Mouse (Mus musculus) liver, embryonic 16.5 days (tissue): ENCODE results near the gene BC051142. TPM values are rescaled to one million over a fixed set of nuclear protein-coding genes. Genes with fewer than 3 reads are reported as not detected.

Experiments used
- ATAC-seq: fragments of 200-750 bp; cut with Nextera tagmentation; 2 replicates; pipeline ENCODE4 v1.8.0; 2017; ENCODE audit warnings: low read depth, mild to moderate bottlenecking, moderate number of reproducible peaks, moderate library complexity
- H3K27ac ChIP-seq: fragments of 300-500 bp; sonication (generic); 2 replicates; pipeline ENCODE4 v1.5.1; 2014; ENCODE audit warnings: mild to moderate bottlenecking, low read length
- H3K27me3 ChIP-seq: fragments of 300-500 bp; sonication (generic); 2 replicates; pipeline ENCODE4 v1.6.1; 2014; ENCODE audit warnings: low read depth, low read length, mixed read lengths; ENCODE audit not compliant: control insufficient read depth, insufficient read depth
- H3K36me3 ChIP-seq: fragments of 300-500 bp; sonication (generic); 2 replicates; pipeline ENCODE4 v1.6.1; 2014; ENCODE audit warnings: mild to moderate bottlenecking; ENCODE audit not compliant: control insufficient read depth, insufficient read depth
- H3K4me1 ChIP-seq: fragments of 300-500 bp; sonication (generic); 2 replicates; pipeline ENCODE4 v1.6.1; 2014; ENCODE audit warnings: low read depth, low read length, mixed read lengths; ENCODE audit not compliant: control insufficient read depth
- H3K4me2 ChIP-seq: fragments of 300-500 bp; sonication (generic); 2 replicates; pipeline ENCODE4 v1.6.1; 2014; ENCODE audit warnings: low read depth, low read length, mixed read lengths
- H3K4me3 ChIP-seq: fragments of 300-500 bp; sonication (generic); 2 replicates; pipeline ENCODE4 v1.5.1; 2014; ENCODE audit warnings: low read depth, mild to moderate bottlenecking, low read length
- H3K9ac ChIP-seq: fragments of 300-500 bp; sonication (generic); 2 replicates; pipeline ENCODE4 v1.6.1; 2014; ENCODE audit warnings: low read depth, low read length
- H3K9me3 ChIP-seq: fragments of 300-500 bp; sonication (generic); replicated peaks from 2 replicates; pipeline ENCODE4 v1.6.1; 2016; ENCODE audit warnings: low read length; ENCODE audit not compliant: control insufficient read depth
- polyA plus RNA-seq: library from polyadenylated mRNA; unstranded; fragments of >200 nt; fragmentation: Nextera tagmentation; extraction: Ambion mirVana; gene quantifications from 2 replicates; pipeline ENCODE4 v1.2.1, GENCODE M21; 2015

BC051142 gene
- polyA plus RNA-seq, 1 experiment from 2014 or later, result 0.12 TPM

- Histone ChIP-seq H3K27ac (no peak overlapping the region), H3K4me1 (no peaks in the 10 kb centered on the region), H3K9ac (no peak overlapping the region), H3K27me3 (no peaks in the 10 kb centered on the region), H3K36me3 (no peaks in the 10 kb centered on the region), H3K4me3 (no peak overlapping the region), H3K4me2 (no peak overlapping the region), H3K9me3 (no peaks in the 10 kb centered on the region)
- ATAC-seq, result no peak
Observed at GRCm38 (mm10) chr17:34507591-34507990, 109.0 kb downstream of the BC051142 start.

Other genes with a start within 250 kb of the BC051142 start
- gene H2-DMb1, start 245.7 kb upstream of the BC051142 start, polyA plus RNA-seq, result 1.3 and 1.5 TPM in 2 replicates
- gene Tap1, start 211.3 kb upstream of the BC051142 start, polyA plus RNA-seq, result 3.8 and 4.2 TPM in 2 replicates
- 9.6 and 9.7 TPM in 2 replicates for gene Psmb9, start 211.1 kb upstream of the BC051142 start, polyA plus RNA-seq
- 17.7 and 18.5 TPM in 2 replicates for gene Psmb8, start 201.1 kb upstream of the BC051142 start, polyA plus RNA-seq
- 6.7 TPM in 2 replicates for gene Tap2, start 195.3 kb upstream of the BC051142 start, polyA plus RNA-seq
- 0.44 and 0.54 TPM in 2 replicates for gene H2-Ob, start 159.9 kb upstream of the BC051142 start, polyA plus RNA-seq
- 8.9 and 12.0 TPM in 2 replicates for gene H2-Ab1, start 141.1 kb upstream of the BC051142 start, polyA plus RNA-seq
- 4.3 and 4.7 TPM in 2 replicates for gene H2-Aa, start 111.0 kb upstream of the BC051142 start, polyA plus RNA-seq
- 3.1 and 3.2 TPM in 2 replicates for gene H2-Eb1, start 93.0 kb upstream of the BC051142 start, polyA plus RNA-seq
- gene H2-Eb2, start 73.2 kb upstream of the BC051142 start, polyA plus RNA-seq, result not detected in 2 replicates
- gene Btnl2, start 44.0 kb upstream of the BC051142 start, polyA plus RNA-seq, result 0.04 and 0.13 TPM in 2 replicates
- gene Btnl1, start 21.7 kb upstream of the BC051142 start, polyA plus RNA-seq, result 0.06 and 0.31 TPM in 2 replicates
- gene Btnl4, start 78.5 kb downstream of the BC051142 start, polyA plus RNA-seq, result 0.14 TPM in 1 of 2 replicates, not detected in the other
- gene Btnl6, start 118.5 kb downstream of the BC051142 start, polyA plus RNA-seq, result 0.17 TPM in 1 of 2 replicates, not detected in the other
- gene Notch4, start 165.4 kb downstream of the BC051142 start, polyA plus RNA-seq, result 0.71 and 0.81 TPM in 2 replicates
- gene Gpsm3, start 191.0 kb downstream of the BC051142 start, polyA plus RNA-seq, result 14.4 and 15.3 TPM in 2 replicates
- gene Pbx2, start 192.4 kb downstream of the BC051142 start, polyA plus RNA-seq, result 2.5 and 3.2 TPM in 2 replicates
- gene Ager, start 199.0 kb downstream of the BC051142 start, polyA plus RNA-seq, result 0.57 and 0.77 TPM in 2 replicates
- 90.3 and 92.4 TPM in 2 replicates for gene Rnf5, start 204.9 kb downstream of the BC051142 start, polyA plus RNA-seq
- gene Agpat1, start 205.4 kb downstream of the BC051142 start, polyA plus RNA-seq, result 18.4 and 21.3 TPM in 2 replicates
- gene Egfl8, start 217.2 kb downstream of the BC051142 start, polyA plus RNA-seq, result 0.33 and 0.51 TPM in 2 replicates
- gene Ppt2, start 229.7 kb downstream of the BC051142 start, polyA plus RNA-seq, result 11.4 and 13.8 TPM in 2 replicates
- not detected in 2 replicates for gene Prrt1, start 230.7 kb downstream of the BC051142 start, polyA plus RNA-seq
- 3.7 and 4.6 TPM in 2 replicates for gene Fkbpl, start 245.9 kb downstream of the BC051142 start, polyA plus RNA-seq
- 17.7 and 17.8 TPM in 2 replicates for gene Atf6b, start 248.3 kb downstream of the BC051142 start, polyA plus RNA-seq